Mouse (Mus musculus) thymus, postnatal 25 days (tissue): ENCODE measurements around the gene Pcbp2.

Source experiments
- DNase-seq: peaks from one replicate; pipeline ENCODE4 v3.0.0; 2022

The Pcbp2 gene

DNA sequence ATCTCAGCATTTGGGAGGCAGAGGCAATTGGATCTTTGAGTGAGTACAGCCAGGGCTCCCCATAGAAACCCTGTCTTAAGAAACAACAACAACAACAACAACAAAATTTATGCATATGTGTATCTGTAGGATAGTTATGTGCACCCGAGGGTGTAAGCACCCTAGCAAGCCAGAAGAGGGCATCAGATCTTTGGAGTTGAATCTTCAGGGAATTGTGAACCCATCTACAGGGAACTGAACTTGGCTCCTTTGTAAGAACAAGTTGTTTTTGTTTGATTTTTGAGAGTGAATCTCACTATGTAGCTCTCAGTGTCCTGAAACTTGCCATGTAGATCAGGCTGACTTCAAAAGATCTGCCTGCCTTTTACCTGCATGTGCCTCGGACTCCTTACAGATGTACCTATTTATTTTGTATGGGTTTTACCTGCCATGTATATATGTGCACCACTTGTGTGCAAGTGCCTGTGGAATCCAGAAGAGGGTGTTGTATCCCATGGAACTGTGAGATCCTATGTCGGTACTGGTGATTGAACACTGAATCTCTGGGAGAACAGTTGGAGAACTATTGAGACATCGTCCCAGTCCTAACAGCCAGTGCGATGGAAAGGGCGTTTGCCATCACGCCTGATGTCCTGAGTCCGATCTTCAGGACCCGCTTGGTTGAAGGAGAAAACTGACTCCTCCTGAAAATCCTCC, 1.5 kb upstream of the Pcbp2 start:
- no peak for DNase-seq

DNA sequence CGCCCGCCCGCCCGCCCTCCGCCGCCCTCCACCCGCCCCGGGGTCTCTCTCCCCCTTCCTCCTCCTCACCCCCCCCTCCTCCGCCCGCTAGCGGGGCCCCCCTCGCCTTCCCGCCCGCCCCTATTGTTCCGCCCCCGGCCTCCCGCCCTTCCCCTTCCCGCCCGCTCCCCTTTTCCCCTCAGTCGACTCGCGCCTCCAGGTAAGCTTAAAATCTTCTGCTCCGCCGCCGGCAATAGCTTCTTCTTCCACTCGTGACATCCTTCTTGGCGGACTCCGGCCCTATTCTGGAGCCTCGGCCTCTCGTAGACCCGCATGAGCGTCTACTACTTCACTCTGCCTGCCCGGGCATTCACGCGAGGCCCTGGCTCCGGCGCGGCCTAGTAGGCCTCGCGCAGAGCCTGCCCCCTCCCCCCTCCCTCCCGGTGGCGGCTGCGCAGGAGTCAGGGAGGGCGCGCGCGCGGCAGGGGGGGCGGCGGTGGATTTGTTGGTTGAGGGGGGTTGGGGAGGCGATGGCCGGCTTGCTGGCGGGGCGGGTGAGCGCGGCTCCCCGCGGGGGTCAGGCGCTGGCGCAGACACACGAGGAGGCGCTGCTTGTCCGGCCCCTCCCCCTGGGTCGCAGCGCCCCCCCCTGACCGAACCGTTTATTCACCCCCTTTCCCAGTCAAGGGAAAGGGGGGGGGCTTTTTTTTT, 411 bp downstream of the Pcbp2 start:
- DNase-seq, result peak; percentile 86

GRCm38 (mm10) chr15:102471295-102471645, 931 bp downstream of the Pcbp2 start:
- no peak for DNase-seq

DNA sequence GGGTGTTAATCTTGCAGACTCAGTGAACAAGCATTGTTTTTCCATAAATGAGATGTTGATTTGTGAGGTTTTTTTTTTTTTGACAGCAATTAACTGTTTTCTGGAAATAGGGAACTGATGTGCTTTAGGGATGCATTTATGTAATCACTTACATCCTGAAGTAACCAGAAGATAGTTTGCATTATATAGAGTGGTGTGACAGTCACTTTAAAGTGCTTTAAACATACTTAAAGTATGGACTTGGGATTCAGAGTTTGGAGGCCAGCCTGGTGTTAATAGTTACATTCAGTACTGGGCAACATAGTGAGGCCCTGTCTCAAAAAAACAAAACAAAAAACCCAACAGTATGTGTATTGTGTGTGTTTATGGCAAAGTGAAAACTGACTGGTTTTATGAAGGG, 1.4 kb downstream of the Pcbp2 start:
- no peak for DNase-seq

- no peak for DNase-seq
Measured at GRCm38 (mm10) chr15:102473246-102473645, 2.9 kb downstream of the Pcbp2 start.

DNA sequence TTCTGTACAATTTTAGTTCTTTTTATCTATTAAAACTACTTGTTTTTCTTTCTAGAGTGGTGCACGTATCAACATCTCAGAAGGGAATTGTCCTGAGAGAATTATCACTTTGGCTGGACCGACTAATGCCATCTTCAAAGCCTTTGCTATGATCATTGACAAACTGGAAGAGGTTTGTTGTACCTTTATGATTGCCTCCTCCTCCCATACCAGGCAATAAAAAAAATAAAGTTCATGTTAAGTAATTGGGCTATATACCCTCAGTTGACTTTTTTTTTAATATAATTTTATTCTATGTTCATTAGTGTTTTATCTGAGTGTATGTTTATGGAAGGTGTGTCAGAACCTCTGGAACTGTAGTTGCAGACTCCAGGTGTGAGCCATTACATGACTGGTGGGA, 4.2 kb downstream of the Pcbp2 start:
- no peak for DNase-seq

GRCm38 (mm10) chr15:102483136-102483535, 12.8 kb downstream of the Pcbp2 start:
- DNase-seq, result no peak

DNA sequence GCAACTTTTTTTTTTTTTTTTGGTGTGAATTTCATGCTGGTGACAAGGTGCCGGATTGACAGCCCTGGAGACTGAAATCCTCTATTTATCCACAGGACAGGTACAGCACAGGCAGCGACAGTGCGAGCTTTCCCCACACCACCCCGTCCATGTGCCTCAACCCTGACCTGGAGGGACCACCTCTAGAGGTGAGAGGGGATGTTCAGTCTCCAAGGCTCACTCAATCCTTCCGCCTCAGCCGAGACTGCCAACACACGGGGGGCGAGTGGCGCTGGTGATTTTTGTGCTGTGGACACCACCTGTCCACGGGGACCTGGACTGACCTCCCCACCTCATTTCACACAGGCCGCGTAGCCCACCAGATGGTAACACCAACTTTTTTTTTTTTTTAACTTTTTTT, 15.5 kb downstream of the Pcbp2 start:
- no peak for DNase-seq

DNA sequence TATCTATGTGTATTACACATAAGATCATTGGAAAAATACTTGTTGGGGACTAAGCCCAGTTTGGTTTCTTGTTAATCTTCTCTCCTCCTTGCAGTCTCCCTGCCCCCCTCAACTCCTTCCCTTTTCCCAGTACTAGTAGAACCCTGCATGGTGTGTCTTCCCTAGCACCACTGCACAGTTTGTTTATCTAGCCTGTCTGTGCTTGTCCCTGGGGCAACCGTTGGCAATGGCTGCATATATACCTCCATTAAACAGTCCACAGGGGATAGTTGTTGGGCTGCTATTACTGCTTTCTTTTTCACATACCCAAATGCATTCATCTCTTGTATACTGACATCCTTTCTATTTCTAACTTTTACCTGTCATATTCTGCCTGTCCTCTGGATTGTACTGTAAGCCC, 17.3 kb downstream of the Pcbp2 start:
- no peak for DNase-seq

- DNase-seq, result no peak
Measured at GRCm38 (mm10) chr15:102498322-102498721, 28.0 kb downstream of the Pcbp2 start.

DNA sequence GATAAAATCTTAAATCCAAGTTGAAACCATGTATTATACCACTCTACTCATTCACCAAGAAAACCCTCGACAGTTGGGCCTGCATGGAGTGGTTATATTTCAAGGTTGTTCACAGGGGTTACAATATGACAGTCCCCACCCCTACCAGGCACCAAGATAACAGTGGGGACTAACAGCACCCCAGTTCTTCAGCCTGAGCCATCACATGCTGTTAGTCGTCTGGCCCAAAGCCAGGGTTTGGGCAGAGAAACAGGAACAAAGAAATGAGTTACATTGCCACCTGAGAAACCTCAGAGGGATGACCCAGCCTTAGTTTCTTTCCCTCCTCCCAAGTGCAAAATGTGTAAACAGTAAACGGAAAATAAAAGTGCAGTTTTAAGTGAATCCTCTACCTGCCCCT, 29.0 kb downstream of the Pcbp2 start:
- no peak for DNase-seq

- DNase-seq, result no peak
Measured at GRCm38 (mm10) chr15:102499851-102500250, 29.5 kb downstream of the Pcbp2 start.

DNA sequence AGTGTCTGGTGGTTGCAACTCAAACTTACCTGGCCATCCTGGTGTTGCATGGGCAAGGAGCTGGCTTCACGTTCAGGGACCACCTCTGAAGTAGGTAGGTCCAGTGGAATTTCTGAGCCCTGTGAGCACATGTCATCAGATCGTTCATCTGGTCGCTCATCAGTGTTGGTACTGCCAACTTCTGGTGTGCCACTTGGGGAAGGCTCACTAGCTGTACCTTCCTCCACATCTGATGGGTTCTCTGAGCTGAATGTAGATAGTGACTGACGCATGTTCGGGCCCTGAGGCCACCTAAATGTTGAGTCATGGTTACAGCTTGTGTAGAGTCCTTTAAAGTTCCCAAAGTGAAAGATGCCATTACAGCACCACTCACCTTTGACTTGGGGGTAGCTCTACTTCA, 30.1 kb downstream of the Pcbp2 start:
- no peak for DNase-seq

DNA sequence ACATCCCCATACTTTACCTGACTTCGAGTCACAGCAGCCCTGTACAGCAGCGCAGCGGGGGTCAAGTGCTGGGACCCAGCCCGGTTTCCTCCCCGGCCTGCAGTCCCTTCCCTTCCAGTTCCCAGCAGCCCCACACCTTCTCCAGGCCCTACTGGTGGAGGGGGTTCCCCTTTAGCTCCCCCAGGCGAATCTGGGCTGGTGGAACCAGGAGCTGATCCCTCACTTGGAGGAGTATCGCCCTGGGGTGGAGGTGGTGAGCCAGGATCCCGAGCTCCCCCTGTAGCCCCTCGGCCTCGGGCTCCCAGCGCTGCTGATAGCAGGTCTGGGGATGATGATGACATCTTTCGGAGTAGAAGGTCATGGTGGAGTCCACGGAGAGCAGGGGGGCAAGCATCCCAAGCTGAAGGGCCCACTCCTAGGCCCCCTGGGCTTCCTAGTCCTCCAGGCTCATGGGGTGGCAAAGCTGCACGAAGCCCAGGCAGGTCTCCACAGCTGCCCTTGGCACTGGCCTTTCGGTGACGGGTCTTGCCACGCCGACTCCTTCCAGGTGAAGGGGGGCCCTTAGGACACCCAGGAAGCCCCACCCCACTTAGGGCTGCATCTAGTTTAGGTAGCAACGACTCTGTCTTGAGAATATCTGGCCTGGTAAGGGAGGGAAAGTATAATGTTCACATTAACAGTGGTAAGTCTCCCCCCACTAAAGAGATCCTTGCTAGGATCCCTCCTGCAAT, 30.9 kb downstream of the Pcbp2 start:
- DNase-seq, result no peak

DNA sequence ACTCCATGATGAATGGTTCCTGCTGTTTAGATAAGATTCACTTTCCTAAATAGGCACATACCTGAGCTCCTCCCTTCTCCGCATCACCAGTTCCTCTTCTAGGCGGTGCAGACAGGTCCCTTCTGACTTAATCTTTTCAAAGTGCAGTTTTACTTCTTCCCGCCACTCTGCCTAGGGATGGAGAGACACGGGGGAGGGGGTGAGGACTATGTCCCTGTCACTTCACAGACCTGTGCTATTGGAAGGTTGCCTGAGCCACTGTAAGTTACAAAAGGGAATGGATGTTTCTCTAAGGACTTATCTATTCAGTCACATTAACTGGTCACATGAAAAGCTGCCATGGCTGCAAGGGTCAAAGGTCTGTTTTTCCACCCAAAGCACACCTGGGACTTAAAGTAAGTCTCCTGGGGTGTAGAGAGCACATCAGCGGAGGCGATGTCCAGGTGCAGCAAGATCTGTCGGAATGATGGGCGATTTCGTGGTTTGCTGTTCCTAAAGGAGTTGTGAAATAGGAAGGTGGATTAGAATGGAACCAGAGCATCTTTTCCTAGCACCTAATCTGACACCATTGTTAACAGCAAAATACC, 32.0 kb downstream of the Pcbp2 start:
- no peak for DNase-seq

- DNase-seq, result no peak
Measured at GRCm38 (mm10) chr15:102503447-102503846, 33.1 kb downstream of the Pcbp2 start, which contains the start of gene Gm10337. TSS of gene Gm10337 (plus strand) at chr15:102503722.

DNA sequence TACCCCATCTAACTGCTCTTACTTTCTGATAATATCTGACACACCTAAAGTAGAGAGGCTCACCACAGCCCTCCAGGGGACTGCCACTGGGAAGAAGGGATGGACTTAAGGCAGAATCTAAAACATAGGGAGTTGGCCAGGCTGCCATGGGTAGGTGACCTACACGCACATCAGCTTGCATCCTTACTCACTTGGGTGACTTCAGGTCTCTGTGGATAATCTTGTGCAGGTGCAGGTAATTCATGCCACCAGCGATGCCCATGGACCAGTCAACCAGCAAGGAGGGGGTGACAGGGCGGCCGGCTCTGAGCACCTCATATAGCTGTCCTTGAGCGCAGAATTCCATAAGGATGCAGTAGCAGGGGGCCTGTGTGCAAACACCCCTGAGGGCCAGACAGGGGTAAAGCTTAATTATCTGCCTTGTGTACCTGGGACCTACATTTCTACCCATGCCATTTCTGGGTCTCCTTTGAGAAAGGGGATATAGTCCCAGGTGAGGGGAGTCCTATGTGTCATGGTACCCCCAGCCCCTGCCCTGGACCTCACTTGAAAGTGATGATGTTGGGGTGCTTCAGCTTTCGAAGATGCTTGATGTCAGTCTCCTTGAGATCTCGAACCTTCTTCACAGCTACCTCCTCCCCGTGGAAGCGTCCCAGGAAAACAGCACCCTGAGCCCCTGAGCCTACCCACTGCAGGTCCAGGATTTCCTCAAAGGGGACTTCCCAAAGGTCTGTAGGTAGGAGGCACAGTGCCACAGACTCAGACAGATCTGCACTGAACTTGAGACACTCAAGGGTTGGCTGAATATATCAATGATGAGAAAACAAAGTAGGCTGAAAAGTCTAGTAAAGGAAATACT, 33.8 kb downstream of the Pcbp2 start:
- no peak for DNase-seq

- DNase-seq, result no peak
Measured at GRCm38 (mm10) chr15:102505073-102505769, 34.9 kb downstream of the Pcbp2 start.

DNA sequence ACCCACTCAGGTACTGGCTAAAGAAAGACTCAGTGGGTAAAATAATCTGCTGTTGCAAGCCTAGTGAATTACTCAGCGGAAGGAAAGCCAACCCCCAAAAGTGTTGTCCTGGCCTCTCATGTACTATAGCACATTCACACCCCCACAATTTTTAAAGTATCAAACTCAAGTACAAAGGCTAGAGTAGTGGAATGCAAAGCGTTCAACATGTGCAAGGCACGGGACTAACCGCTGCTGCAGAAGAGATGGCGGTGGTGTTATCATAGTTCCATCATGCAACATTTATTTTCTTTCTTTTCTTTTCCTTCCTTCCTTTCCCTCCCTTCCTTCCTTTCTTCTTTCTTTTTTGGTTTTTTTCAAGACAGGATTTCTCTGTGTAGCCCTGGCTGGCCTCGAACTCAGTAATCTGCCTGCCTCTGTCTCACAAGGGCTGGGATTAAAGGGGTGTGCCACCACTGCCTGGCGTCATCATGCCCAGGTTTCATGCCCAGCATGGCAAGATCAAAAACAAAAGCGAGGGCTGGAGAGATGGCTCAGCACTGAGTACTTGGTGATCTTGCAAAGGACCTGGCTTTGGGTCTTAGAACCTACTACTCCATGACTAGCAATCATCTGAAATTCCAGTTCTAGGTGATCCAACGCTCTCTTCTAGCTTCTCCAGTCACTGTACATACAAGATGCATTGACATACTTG, 35.6 kb downstream of the Pcbp2 start:
- DNase-seq, result no peak

DNA sequence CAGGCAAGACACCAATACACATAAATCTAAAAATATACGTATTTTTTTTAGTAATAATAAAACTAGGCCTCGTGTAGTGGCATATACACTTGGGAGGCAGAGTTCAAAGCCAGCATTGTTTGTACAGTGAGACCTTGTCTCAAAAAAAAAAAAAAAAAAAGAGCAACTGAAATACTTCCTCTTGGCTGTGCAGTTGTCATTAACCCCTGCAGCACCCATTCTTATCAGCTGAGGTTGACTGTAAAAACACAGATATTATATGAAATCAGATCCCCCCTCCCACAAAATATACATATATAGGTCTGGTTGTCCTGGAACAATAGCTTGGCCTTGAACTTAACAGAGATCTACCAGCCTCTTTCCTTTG, 36.1 kb downstream of the Pcbp2 start:
- DNase-seq, result no peak

DNA sequence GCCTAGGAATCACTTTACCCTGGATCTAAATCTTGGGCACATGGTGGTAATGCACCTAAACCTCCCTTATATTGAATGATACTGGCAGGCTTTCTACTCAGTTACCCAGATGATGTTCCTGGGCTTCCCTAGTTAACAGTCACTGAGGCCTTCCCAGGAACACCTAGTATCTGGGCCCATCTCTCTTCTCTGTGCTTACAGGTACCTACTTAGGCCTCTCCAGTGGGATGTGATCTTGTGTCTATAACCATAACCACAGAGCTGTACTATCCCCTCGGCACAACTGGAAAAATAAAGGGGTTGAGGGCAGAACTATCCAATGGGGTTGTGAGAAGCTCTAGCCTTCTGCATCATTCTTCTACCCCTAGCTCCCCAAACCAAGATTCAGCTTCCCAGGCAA, 36.5 kb downstream of the Pcbp2 start:
- DNase-seq, result no peak

DNA sequence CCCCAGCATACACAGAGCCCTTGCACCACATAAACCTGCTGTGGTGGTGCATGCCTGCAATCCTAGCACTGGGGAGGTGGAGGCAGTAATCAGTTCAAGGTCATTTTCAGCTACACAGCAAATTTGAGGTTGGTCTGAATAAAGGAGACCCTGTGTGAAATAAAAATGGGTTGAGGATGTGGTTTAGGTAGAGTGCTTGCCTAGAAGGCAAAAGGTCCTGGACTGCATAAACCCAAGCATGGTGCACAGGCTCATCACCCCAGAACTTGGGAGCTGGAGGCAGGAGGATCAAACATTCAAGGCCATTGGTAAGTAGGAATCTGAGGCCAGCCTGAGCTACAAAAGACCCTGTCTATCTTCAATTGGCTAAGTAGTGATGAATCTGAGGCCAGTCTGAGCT, 37.2 kb downstream of the Pcbp2 start:
- no peak for DNase-seq
